Mouse (Mus musculus) forebrain, postnatal 0 days (tissue): ENCODE measurements at regions not wholly inside any gene's neighbourhood (a gene's known extent, or its start where the extent isn't known, plus 50 kb on each side); places are given as distances from the start of the nearest gene placed in this dataset.
"Not testable (repeated sequence)": the region's sequence is repeated elsewhere in the genome, so short reads cannot be mapped to it uniquely, and the experiment has no call there.

ENCODE experiments used
- ATAC-seq: fragments of 200-750 bp; cut with Nextera tagmentation; 2 replicates; pipeline ENCODE4 v1.8.0; 2017; ENCODE audit warnings: mild to moderate bottlenecking, moderate library complexity
- DNase-seq: peaks from one replicate; pipeline ENCODE4 v3.0.0-alpha.2; 2015
- H3K27ac ChIP-seq: fragments of 300-500 bp; sonication (generic); 2 replicates; pipeline ENCODE4 v1.5.1; 2014; ENCODE audit warnings: low read depth, mild to moderate bottlenecking, antibody characterized with exemption, low read length, moderate library complexity, mixed read lengths
- H3K27me3 ChIP-seq: fragments of 300-500 bp; sonication (generic); 2 replicates; pipeline ENCODE4 v1.6.1; 2014; ENCODE audit warnings: mild to moderate bottlenecking, low read length, mixed read lengths; ENCODE audit not compliant: insufficient read depth
- H3K36me3 ChIP-seq: fragments of 300-500 bp; sonication (generic); 2 replicates; pipeline ENCODE4 v1.6.1; 2014; ENCODE audit warnings: mild to moderate bottlenecking, moderate library complexity; ENCODE audit not compliant: insufficient read depth
- H3K4me1 ChIP-seq: fragments of 300-500 bp; sonication (generic); 2 replicates; pipeline ENCODE4 v1.6.1; 2014; ENCODE audit warnings: antibody characterized with exemption; ENCODE audit not compliant: insufficient read depth
- H3K4me2 ChIP-seq: fragments of 300-500 bp; sonication (generic); 2 replicates; pipeline ENCODE4 v1.6.1; 2014; ENCODE audit warnings: low read depth, mild to moderate bottlenecking, moderate library complexity
- H3K4me3 ChIP-seq: fragments of 300-500 bp; sonication (generic); 2 replicates; pipeline ENCODE4 v1.5.1; 2014; ENCODE audit warnings: low read depth, low read length, mixed read lengths
- H3K9ac ChIP-seq: fragments of 300-500 bp; sonication (generic); 2 replicates; pipeline ENCODE4 v1.6.1; 2014; ENCODE audit warnings: mild to moderate bottlenecking
- H3K9me3 ChIP-seq: fragments of 300-500 bp; sonication (generic); 2 replicates; pipeline ENCODE4 v1.6.1; 2016; ENCODE audit warnings: low read length
- CTCF ChIP-seq: sonication (generic); IDR thresholded peaks from 2 replicates; pipeline ENCODE4 v1.5.1; 2016; ENCODE audit warnings: antibody characterized with exemption, control low read depth, low read depth
- WGBS: fragments of 180-500 bp; shearing (Covaris S2); extraction: QIAGEN DNeasy Blood & Tissue Kit; methylation state at CpG from one replicate; pipeline ENCODE4 v1.1.7; 2014; 5-methylcytosine and 5-hydroxymethylcytosine counted together

DNA sequence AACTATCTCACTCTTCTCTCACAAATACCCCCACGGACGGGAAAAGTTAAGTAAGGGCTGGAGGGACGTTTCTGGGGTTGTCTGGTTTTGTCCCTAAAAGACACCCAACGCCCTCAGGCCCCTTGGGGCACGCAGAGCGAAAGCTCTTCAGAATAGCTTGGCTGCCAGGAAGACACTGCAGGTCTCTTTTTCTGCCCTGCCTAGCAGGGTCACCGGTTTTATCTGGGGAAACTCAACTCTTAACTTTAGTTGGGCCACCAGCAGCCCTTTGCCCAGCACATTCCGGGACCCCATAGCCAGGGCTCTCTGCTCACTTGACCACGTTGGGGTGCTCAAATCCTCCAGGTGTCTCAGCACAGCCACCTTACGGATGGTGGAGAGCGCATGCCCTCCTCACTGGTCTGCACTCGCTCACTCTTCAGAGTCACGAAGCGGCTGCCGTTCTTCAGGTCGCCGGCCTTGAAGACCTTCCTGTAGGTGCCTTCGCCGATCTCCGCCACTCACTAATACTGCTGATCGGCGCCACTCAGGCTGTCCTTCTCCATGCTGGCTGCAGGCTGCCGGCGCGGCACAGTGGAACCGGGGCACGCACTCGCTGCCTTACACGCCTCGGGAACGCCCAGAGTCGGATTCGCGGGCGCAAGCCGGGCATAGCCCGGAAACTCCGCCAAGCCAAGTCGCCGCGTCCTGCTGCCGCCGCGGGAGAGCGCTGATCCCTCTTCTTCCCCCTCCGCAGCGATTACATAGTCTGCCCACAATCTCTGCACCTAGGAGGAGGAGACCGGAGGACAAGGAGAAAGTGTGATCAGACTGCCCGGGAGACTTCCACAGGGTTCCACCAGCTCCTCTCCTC, 83.0 kb downstream of the Ulbp1 start:
- Histone ChIP-seq H3K36me3 (no peaks in the 10 kb centered on the region), H3K4me3 (peak overlapping the region; percentile 51), H3K4me2 (peak overlapping the region; percentile 97), H3K9ac (0 out of 2 replicates have a peak overlapping the region, but pooled peaks have one; percentile 37), H3K27ac (no peak overlapping the region), H3K27me3 (peaks cover 13% of the 10 kb centered on the region), H3K9me3 (no peaks in the 10 kb centered on the region), H3K4me1 (0 out of 2 replicates have a peak, but pooled peaks cover 3% of the 10 kb centered on the region)
- no peak for TF ChIP-seq CTCF
- peak; percentile 11 for DNase-seq
- ATAC-seq: peak; percentile 54
- WGBS: 9% methylated on average over 46 of the region's 49 CpGs

DNA sequence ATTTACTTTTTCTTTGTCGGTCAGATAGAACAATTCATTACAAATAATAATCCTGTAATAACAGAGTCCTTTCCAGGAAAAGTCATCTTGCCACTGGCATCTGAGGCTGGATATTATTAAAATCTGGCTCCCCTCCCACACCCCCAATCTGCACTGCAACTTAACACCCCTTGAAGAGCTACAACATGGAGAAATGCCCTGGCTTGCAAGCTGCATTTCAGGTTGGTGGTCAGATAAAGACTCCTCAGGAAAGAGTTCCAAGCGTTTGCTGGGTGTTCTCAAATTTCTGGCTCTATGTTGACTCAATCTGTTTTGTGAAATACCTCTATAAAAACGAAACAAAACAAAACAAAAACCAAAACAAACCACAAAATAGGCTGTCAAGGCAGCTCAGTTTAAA, 114.6 kb downstream of the Ulbp1 start:
- not testable (repeated sequence) for DNase-seq, H3K27ac ChIP-seq, H3K4me1 ChIP-seq, H3K4me3 ChIP-seq, ATAC-seq, H3K36me3 ChIP-seq, H3K27me3 ChIP-seq, H3K4me2 ChIP-seq, H3K9ac ChIP-seq, H3K9me3 ChIP-seq
- WGBS: 52% methylated on average over 3 of the region's 3 CpGs

DNA sequence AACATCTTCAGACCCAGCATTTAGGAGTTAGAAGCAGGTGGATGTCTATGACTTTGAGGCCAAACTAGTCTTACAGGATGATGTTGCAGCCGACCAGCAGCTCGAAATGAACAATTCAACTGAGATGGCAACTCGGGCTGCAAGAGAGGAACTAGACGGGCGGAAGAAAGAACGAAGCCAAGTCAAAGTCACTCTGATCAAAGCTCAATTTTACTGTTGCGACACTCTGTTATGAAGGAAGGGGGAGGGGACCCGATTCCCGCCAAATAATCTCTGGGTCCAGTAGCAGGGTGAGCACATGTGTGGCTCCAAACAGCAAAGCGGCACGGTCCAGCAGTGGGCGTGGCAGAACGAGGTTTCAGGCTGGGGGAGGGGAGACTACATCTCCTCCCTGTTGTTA, 129.1 kb downstream of the Ulbp1 start:
- not testable (repeated sequence) for H3K27ac ChIP-seq, H3K9ac ChIP-seq, H3K36me3 ChIP-seq, H3K4me2 ChIP-seq, ATAC-seq, H3K4me1 ChIP-seq, H3K4me3 ChIP-seq, DNase-seq, H3K9me3 ChIP-seq, H3K27me3 ChIP-seq
- WGBS: 93% methylated on average over 13 of the region's 13 CpGs

DNA sequence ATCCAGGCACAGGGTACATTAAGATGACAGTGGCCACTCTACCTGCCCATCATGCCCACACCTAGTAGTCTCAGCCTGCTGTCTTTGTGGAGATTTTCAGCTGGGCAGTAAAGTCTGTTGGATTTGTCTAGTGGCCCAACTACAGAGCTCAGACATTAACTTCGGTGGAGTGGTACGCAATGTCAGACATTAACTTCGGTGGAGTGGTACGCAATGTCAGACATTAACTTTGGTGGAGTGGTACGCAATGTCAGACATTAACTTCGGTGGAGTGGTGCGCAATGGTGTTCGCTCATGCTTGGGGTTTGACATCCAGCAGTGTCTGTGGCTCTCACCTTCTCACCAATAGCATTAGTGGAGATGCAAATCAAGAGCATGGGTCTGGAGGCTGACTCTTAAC, 129.7 kb downstream of the Ulbp1 start:
- H3K9ac ChIP-seq, H3K36me3 ChIP-seq, H3K4me2 ChIP-seq, H3K27ac ChIP-seq, ATAC-seq, H3K27me3 ChIP-seq, H3K4me3 ChIP-seq, H3K9me3 ChIP-seq, H3K4me1 ChIP-seq, DNase-seq: not testable (repeated sequence)
- WGBS: 98% methylated on average over 8 of the region's 8 CpGs

DNA sequence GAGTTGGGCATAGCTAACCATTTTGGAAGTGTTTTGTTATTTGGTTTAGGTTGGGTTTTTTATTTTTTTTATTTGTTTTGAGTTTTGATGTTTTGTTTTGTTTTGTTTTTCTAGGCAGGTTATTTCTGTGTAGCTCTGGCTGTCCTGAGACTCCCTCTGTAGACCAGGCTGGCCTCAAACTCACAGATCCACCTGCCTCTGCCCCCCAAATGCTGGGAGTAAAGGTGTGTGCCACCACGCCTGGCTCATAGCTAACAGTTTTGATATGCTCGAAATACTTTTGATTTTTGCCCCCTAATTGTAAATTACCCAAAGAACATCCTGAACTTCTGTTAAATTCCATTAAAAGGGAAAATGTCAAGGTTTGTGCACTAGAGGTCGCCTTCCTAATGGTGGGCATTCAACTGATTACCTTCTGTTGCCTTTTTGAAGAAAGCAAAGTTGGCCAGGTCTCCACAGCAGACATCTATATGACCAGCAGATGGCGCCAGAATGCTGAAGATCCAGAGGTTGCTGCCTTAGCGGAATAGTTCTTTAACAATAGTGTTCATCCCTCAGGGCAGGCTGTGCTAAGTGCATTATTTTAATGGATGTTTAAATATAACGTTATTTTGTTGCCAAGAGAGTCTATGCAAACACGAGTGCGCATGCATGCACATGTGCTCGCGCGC, 121.2 kb upstream of the Cnksr3 start:
- Histone ChIP-seq H3K9me3 (no peaks in the 10 kb centered on the region), H3K4me3 (no peak overlapping the region), H3K4me1 (no peaks in the 10 kb centered on the region), H3K4me2 (no peak overlapping the region), H3K9ac (no peak overlapping the region), H3K27ac (no peak overlapping the region), H3K36me3 (no peaks in the 10 kb centered on the region), H3K27me3 (no peaks in the 10 kb centered on the region)
- DNase-seq: peak; percentile 90
- TF ChIP-seq CTCF: peak; percentile 91
- peak; percentile 95 for ATAC-seq
- WGBS: 40% methylated on average over 11 of the region's 11 CpGs

DNA sequence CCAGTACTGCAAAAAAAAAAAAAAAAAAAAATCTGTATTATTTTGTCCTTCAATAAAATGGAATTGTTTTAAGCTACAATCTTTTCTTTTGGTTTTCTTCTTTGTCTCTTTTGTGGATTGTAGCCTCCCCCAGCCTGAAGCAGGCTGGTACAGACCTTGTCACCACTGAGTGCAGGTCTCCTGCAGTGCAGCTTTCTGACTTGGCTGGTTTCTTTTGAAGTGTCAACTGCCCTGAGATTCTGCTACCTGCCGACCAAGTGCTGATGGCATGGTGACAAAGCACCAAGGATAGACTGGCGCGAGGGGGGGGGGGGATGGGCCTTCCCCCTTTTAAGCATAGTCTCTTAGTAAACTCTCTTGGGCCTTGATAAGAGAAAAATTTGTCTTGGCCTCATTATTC, 116.2 kb upstream of the Cnksr3 start:
- Histone ChIP-seq H3K27ac (no peak overlapping the region), H3K9me3 (no peaks in the 10 kb centered on the region), H3K4me2 (no peak overlapping the region), H3K4me3 (no peak overlapping the region), H3K27me3 (no peaks in the 10 kb centered on the region), H3K9ac (no peak overlapping the region), H3K36me3 (no peaks in the 10 kb centered on the region), H3K4me1 (no peaks in the 10 kb centered on the region)
- no peak for TF ChIP-seq CTCF
- ATAC-seq (no peak), DNase-seq (no peak)
- WGBS: 35% methylated on average over 3 of the region's 3 CpGs

DNA sequence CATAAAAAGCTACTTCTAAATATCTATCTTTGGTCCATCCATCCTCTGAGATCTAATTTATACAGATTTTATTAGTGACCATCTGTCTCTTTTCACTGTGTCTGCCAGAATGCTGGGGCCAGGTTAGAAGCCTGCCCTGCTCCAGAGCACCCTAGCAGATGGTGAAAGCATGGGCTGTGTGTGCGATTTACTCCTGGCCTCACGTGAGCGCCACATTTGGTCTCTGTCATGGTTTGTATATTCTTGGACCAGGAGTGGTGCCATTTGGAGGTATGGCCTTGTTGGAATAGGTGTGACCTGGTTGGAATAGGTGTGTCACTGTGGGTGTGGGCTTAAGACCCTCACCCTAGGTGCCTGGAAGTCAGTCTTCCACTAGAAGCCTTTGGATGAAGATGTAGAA, 115.0 kb upstream of the Cnksr3 start:
- ATAC-seq, H3K36me3 ChIP-seq, H3K9me3 ChIP-seq, H3K27ac ChIP-seq, H3K4me2 ChIP-seq, DNase-seq, H3K4me1 ChIP-seq, H3K4me3 ChIP-seq, H3K9ac ChIP-seq, H3K27me3 ChIP-seq: not testable (repeated sequence)
- WGBS: 94% methylated on average over 3 of the region's 3 CpGs
